Comparison of ENCODE assay signal across 26 mouse cellular contexts in the genomic region with DNA sequence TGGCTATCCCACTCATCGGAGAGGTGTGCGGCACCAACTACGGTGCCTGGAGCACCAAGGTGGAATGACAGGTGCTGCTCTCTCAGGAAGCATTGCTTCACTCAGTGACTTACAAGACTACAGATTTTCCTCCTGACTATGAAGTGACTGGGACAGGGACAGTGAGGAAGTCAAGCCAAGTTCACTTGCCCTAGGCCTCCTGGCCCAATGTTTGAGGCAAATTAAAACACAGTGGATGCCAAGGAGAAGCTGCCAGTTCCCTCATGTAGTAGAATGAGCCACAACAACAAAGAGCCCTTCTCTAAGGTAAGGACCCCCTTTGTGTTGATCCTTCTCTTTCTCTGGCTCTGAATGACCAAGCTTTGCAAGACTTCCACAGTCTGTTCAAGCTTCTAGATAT.
A peak's percentile ranks its signal among the peaks of the same experiment; 100 is the strongest.
DNase-seq lines count a peak whose midpoint lies in the region; ATAC-seq and TF ChIP-seq lines count a peak whose summit lies in the region.
"Had no signal": no experiment of that assay in that cellular context is flagged by ENCODE, and none has a peak within 500 bp of the region (broad histone marks: within the 10 kb centered on the region; RNA-seq: fewer than 3 reads in every experiment).

No protein-coding gene starts in this region.

- no peak overlapping the region for H3K27ac ChIP-seq in midbrain, postnatal 0 days (ENCODE audit: low read depth, low read length)
- H3K27ac ChIP-seq: embryonic facial prominence, embryonic 13.5 days; embryonic facial prominence, embryonic 15.5 days; forebrain, embryonic 10.5 days; forebrain, embryonic 12.5 days; gastrocnemius, adult 2 months had no signal

- no peaks in the 10 kb centered on the region for H3K4me1 ChIP-seq in midbrain, postnatal 0 days (ENCODE audit: insufficient read depth, low read length)
- H3K4me1 ChIP-seq: embryonic facial prominence, embryonic 13.5 days; embryonic facial prominence, embryonic 15.5 days; forebrain, embryonic 10.5 days; forebrain, embryonic 12.5 days had no signal

- H3K4me2 ChIP-seq in midbrain, postnatal 0 days (ENCODE audit: low read depth, low read length, poor library complexity, severe bottlenecking) = no peak overlapping the region
- H3K4me2 ChIP-seq: embryonic facial prominence, embryonic 13.5 days; embryonic facial prominence, embryonic 15.5 days; forebrain, embryonic 12.5 days had no signal

- DNase-seq in cerebellum, postnatal 36 days = no peak
- peak; percentile 34 to 39 for DNase-seq in cerebellum, adult 18-20 months
- DNase-seq in cerebellum, postnatal 25 days = no peak
- peak; percentile 47 for DNase-seq in cerebellum, adult 9-11 months
- DNase-seq in cerebellum, adult 11 months = no peak
- DNase-seq in cerebellum, postnatal 14 days = peak; percentile 26 to 56
- DNase-seq in midbrain, postnatal 0 days (ENCODE audit: low spot score) = no peak
- DNase-seq: adrenal gland, adult 8-10 months; adrenal gland, postnatal 14 days; adrenal gland, postnatal 36 days; B cell, adult 2 months; embryo, embryonic 11 days; gastrocnemius, adult 2 months had no signal

- ATAC-seq in cerebellum, adult (ENCODE audit: insufficient number of reproducible peaks, low FRiP score, low TSS enrichment) = peak; percentile 57; the same call in 1 of the 2 replicates
- no peak for ATAC-seq in midbrain, postnatal 0 days (ENCODE audit: low FRiP score)
- ATAC-seq: activated CD4-positive, CD25-positive, alpha-beta regulatory T cell, adult 4 months; CD4-positive, CD25-positive, alpha-beta regulatory T cell, adult 4 months; forebrain, embryonic 14.5 days; forebrain, embryonic 16.5 days; Patski had no signal

- H3K9ac ChIP-seq in midbrain, postnatal 0 days (replicated peaks; ENCODE audit: low read length, poor library complexity, severe bottlenecking) = no peak overlapping the region
- H3K9ac ChIP-seq: embryonic facial prominence, embryonic 13.5 days; embryonic facial prominence, embryonic 15.5 days; forebrain, embryonic 12.5 days had no signal

- TF ChIP-seq CTCF in midbrain, postnatal 0 days (IDR thresholded peaks at IDR 0.05) = no peak

- H3K27me3 ChIP-seq in midbrain, postnatal 0 days (ENCODE audit: insufficient read depth, low read length) = no peaks in the 10 kb centered on the region
- H3K27me3 ChIP-seq: CH12.LX; embryonic facial prominence, embryonic 13.5 days; embryonic facial prominence, embryonic 15.5 days; forebrain, embryonic 12.5 days; Patski had no signal

- 96% methylated on average over 3 of the region's 3 CpGs for WGBS in midbrain, postnatal 0 days

- H3K36me3 ChIP-seq in midbrain, postnatal 0 days (ENCODE audit: insufficient read depth, low read length) = no peaks in the 10 kb centered on the region
- H3K36me3 ChIP-seq: embryonic facial prominence, embryonic 13.5 days; embryonic facial prominence, embryonic 15.5 days; forebrain, embryonic 10.5 days; forebrain, embryonic 12.5 days; G1E had no signal

- no peak overlapping the region for H3K4me3 ChIP-seq in midbrain, postnatal 0 days (ENCODE audit: low read depth, low read length)
- H3K4me3 ChIP-seq: embryonic facial prominence, embryonic 13.5 days; embryonic facial prominence, embryonic 15.5 days; erythroblast, embryonic 14.5 days; forebrain, embryonic 10.5 days; forebrain, embryonic 12.5 days; gastrocnemius, adult 2 months had no signal

- no peaks in the 10 kb centered on the region for H3K9me3 ChIP-seq in midbrain, postnatal 0 days (ENCODE audit: low read length)
- H3K9me3 ChIP-seq: embryonic facial prominence, embryonic 13.5 days; embryonic facial prominence, embryonic 15.5 days; forebrain, embryonic 10.5 days; forebrain, embryonic 12.5 days; G1E had no signal

Comparison
In these comparisons a context has a peak if more than half of its experiments do, and no peak if none do; other contexts are left out.
1. DNase-seq: peak in cerebellum, adult 18-20 months (2 of 2), cerebellum, adult 9-11 months (single experiment) and cerebellum, postnatal 14 days (2 of 2); none in cerebellum, postnatal 36 days (0 of 2), cerebellum, postnatal 25 days (0 of 2), cerebellum, adult 11 months (single experiment) and midbrain, postnatal 0 days (single experiment).